1 mouse cellular context compared by ENCODE assay signal in the genomic region with DNA sequence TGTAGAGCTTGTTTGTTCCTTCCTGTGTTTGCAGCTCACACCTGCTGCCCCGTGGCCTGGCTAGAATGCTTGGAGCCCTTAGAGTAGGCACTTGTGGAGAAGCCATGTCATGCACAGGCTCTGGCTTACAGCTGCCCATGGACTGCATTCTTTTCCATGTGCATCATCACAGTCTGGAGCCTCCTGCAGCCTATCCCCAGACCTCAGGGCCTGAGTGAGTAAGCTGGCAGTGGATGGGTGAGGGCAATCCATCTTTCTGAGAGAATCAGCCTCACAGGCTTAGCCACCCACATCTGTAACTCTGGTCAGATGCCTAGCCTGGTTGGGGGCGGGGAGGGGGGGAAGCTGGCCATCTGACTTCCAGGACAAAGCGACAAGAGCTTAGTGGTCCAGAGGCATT.
TF ChIP-seq lines count a peak whose summit lies in the region.

No protein-coding gene starts in this region.

TF ChIP-seq in myocyte, 11 proteins besides CTCF, POLR2A, EP300 and RAD21 (continued from another document):
- peak; percentile 89 to 96 (median 91) for TF ChIP-seq MYOG (IDR thresholded peaks at IDR 0.05; ENCODE audit: control insufficient read depth in 1 of 3, insufficient read depth in 1 of 3, insufficient read length in 2 of 3, low read depth in 2 of 3)
- no peak for TF ChIP-seq E2F4 (IDR thresholded peaks at IDR 0.05; ENCODE audit: insufficient read depth)
- TF ChIP-seq TCF12 (IDR thresholded peaks at IDR 0.05; ENCODE audit: insufficient read depth, poor library complexity, severe bottlenecking), result peak; percentile 74
- TF ChIP-seq POLR2AphosphoS2 (IDR thresholded peaks at IDR 0.05; ENCODE audit: insufficient read length, low read depth), result no peak
